Mouse (Mus musculus): Measurements from ENCODE around the gene Sh3bgrl3.

Sh3bgrl3 gene

GRCm38 (mm10) chr4:134108196-134108595 is 20.4 kb downstream of the Sh3bgrl3 start:
- no peak for DNase-seq

GRCm38 (mm10) chr4:134107730-134108129 is 20.9 kb downstream of the Sh3bgrl3 start:
- DNase-seq = no peak

GRCm38 (mm10) chr4:134106105-134106504 is 22.5 kb downstream of the Sh3bgrl3 start:
- no peak for DNase-seq

GRCm38 (mm10) chr4:134102742-134103119 is 25.9 kb downstream of the Sh3bgrl3 start:
- no peak for DNase-seq

GRCm38 (mm10) chr4:134101979-134102741 is 26.4 kb downstream of the Sh3bgrl3 start, which contains the start of gene Ubxn11:
Gene Ubxn11, plus strand, starts transcription at chr4:134102570.
- DNase-seq = peak; percentile 89 to 91

GRCm38 (mm10) chr4:134100245-134100644 is 28.3 kb downstream of the Sh3bgrl3 start:
- DNase-seq = no peak

GRCm38 (mm10) chr4:134098628-134099027 is 30.0 kb downstream of the Sh3bgrl3 start:
- DNase-seq = no peak

- DNase-seq = no peak
These were observed 31.5 kb downstream of the Sh3bgrl3 start for GRCm38 (mm10) chr4:134097015-134097608.

- DNase-seq = no peak
These were observed 32.5 kb downstream of the Sh3bgrl3 start for GRCm38 (mm10) chr4:134096120-134096519.

- DNase-seq = no peak
These were observed 33.6 kb downstream of the Sh3bgrl3 start, which contains the start of gene Cd52 for GRCm38 (mm10) chr4:134094923-134095547. Gene Cd52, minus strand, starts transcription at chr4:134095082.

GRCm38 (mm10) chr4:134094004-134094564 is 34.5 kb downstream of the Sh3bgrl3 start:
- no peak for DNase-seq

GRCm38 (mm10) chr4:134092382-134093288 is 36.0 kb downstream of the Sh3bgrl3 start:
- peak; percentile 27 to 52 for DNase-seq

GRCm38 (mm10) chr4:134091225-134091529 is 37.4 kb downstream of the Sh3bgrl3 start:
- no peak for DNase-seq

- DNase-seq = no peak
These were observed 37.9 kb downstream of the Sh3bgrl3 start for GRCm38 (mm10) chr4:134090521-134091224.

GRCm38 (mm10) chr4:134089029-134089428 is 39.6 kb downstream of the Sh3bgrl3 start:
- DNase-seq = no peak

GRCm38 (mm10) chr4:134087412-134087811 is 41.2 kb downstream of the Sh3bgrl3 start:
- DNase-seq = peak; percentile 65 to 68

- DNase-seq = no peak
These were observed 43.6 kb downstream of the Sh3bgrl3 start for GRCm38 (mm10) chr4:134084999-134085398.

GRCm38 (mm10) chr4:134082460-134082859 is 46.1 kb downstream of the Sh3bgrl3 start:
- DNase-seq = no peak

GRCm38 (mm10) chr4:134081730-134082386 is 46.7 kb downstream of the Sh3bgrl3 start:
- peak; percentile 45 for DNase-seq

GRCm38 (mm10) chr4:134080674-134081073 is 47.9 kb downstream of the Sh3bgrl3 start:
- no peak for DNase-seq

- peak; percentile 41 to 64 for DNase-seq
These were observed 49.9 kb downstream of the Sh3bgrl3 start for GRCm38 (mm10) chr4:134078694-134079093.
